Mouse (Mus musculus): Measurements from ENCODE around the gene Pabpn1l.

The Pabpn1l gene

DNA sequence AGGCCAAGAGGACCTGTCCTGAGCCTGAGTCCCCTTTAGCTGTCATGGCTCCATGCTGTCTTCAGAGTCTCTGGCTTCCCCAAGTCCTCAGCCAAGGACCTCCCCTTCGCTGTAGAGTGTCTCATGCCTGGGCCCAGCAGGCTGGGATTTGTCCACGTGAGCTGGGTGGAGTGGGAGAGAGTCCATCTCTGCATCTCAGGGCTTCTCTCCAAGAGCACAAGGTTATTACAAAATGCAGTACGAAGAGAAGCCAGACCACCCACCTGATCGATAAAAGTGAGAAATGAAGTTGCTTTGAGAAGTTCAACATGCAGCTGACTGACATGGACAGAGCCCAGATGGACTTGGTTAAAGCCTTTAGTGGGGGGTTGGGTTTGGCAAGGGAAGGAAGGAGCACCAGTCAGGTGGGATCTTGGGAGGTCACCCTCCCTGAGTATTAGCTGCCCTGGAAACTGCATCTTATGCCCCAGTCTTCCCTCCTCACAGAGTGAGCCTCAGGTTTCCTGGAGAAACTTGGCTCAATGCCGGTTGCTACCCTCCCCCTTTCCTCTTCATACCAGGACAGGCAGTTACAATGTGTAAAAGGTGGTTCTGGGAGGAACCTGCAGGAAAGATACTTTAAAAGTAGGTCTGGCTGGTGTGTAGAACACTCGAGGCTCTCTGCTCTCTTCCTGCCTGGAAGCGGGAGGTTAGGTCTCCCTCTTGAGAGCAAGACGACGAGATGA, 6.2 kb downstream of the Pabpn1l start:
- DNase-seq, result no peak

DNA sequence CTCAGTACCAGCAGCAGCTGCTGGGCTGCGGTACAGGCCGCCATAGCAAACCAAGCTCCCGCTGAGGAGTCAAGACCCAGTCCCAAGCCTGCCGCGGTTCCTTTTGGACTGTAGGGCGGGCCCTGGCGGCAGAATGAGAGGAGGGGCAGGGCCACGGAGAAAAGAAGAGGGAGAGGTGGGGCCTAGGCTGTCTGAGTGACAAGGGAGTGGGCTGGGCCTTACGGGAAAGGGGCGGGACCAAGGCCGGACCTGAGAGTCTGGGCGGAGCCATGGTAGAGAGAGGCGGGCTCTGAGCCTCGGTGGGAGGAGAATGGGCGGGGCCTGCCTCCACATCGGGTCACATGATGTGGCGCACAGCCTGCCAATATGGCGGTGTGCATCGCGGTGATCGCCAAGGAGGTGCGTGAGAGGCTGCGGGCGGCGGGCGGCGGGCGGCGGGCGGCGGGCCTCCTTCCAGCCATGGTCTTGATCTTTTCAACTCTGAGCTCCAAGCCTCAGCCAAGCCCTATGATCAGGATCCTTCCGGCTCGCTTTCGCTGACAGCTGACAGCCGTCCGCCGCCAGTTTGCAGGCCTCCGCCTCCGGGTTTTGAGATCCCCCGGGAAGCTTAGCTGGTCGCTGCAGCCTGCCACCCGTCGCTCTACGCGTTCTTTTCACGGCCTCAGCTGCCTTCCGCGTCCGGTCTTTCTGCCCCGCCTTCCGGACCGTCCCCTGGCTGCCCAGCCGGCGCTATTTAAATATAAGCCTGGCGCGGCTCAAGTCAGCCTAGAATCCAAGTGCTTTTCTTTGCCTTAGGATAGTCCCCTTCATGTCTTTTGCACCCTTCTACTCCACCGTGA, 11.0 kb downstream of the Pabpn1l start, which contains the start of the genes Galns and Trappc2l:
Galns (minus strand) TSS at position 169 of the 839 bp plus-strand sequence.
Trappc2l (plus strand) TSS at position 346 of the 839 bp plus-strand sequence.
- peak; percentile 97 for DNase-seq

DNA sequence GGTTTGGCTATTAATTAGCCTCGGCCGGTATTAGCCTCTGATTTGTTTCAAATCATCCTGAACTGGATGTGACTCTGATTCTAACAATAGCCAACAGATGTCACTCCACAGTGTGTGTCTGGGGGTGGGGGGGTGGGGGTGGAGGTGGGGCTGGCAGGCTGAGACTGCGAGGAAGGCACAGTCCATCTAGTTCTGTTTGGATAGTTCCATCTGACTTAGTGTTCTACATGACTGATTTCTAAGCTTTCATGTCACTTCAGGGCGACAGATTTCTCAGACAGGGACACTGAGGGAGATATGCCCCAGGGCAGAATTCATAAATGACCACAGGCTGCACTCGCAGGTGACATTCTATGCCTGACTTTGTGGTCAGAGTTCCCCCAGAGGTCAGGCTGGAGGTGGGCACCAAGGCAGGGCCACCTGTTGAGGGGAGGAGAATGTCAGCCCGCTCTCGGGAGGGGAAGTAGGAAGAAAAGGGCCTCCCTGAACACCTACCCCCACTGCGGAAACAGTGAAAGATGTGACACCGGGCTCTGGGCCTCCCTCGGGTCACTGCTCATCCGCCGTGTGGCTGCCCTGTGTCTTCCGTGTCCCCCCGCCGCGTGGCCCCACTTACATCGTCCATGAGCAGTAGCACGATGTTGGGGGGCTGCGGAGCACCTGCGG, 11.8 kb downstream of the Pabpn1l start:
- DNase-seq, result peak; percentile 35

DNA sequence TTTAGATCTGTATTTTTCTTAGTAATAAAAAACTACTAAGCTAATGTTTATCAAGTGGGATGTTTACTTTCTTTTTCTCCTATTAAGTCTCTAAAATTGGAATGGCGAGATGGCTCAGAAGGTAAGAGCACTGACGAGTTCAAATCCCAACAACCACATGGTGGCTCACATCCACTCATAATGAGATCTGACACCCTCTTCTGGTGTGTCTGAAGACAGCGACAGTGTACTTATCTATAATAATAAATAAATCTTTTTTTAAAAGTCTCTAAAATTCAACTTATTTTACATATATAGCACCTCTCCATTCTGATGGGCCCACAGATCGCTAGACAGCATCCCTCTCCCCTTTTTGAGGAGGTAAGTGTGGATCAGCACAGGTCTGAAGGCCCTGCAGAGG, 12.3 kb downstream of the Pabpn1l start:
- no peak for DNase-seq

DNA sequence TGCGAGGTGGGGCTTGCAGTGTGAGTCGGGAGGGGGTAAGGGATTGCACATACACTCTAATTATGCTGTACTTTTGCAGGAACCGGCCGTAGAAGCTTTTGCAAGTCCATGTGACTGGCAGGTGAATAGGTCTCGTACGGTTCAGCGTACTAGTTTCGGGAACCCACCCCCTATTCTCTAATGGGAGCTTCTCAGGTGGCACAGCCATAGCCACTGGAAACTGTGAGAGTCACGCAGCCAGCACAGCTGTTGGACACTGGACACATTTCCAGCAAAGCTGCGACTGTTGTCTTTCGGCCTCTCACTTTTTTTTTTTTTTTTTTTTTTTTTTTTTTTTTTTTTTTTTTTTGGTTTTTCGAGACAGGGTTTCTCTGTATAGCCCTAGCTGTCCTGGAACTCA, 15.7 kb downstream of the Pabpn1l start:
- no peak for DNase-seq

DNA sequence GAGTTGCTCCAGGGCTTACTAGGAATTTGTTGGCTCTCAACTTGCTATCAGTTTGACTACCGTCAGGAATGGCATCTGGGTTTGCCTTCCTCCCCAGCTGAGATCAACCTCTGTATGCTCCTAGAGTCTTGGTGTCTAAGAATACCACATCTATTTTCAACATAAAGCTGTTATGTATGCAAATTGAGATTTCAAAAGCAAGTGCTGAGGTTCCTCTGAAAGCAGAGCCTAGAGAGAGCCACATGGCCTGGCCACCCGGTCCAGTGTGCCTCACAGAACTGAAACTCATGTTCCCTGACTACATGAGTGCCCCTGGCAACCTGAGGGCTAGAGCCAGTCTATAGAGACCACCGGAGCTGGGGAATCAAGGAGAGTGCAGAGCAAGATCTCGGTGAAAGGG, 17.2 kb downstream of the Pabpn1l start:
- no peak for DNase-seq

DNA sequence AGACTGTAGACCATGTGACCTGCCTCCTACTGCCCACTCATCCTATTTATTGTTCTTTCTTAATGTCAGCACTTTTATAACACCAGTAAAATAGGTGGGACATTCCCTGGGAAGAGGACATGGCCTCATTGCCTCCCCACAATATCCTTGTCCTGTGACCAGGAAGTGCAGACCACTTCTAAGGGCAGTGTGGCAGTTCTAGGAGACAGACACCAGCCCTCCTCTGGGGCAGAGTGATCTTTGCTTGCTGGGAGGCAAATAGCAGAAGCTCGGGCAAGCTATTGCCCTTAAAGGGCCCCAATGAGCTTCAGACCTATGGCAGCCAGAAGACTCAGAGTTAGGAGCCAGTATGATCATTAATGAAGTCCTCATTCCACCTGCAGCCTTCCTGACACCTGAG, 17.9 kb downstream of the Pabpn1l start:
- DNase-seq, result no peak

DNA sequence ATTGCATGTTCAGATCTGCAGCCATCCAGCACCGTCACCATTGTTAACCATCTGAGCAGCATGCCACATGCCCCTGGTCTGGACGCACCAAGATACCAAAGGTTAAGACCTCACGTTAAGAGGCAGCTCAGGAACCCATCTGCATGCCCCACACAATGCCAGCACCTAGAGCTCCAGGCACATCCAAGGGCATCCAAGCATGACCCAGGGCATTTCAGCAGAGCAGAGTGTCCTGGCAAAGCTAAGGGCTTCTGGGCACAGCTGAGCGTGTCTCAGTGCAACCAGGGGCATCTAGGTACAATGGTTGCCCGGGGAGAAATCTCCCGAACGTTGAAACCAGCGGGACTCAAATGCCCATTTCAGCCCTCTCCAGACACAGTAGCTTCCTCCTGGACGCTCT, 21.9 kb downstream of the Pabpn1l start:
- DNase-seq, result peak; percentile 64

DNA sequence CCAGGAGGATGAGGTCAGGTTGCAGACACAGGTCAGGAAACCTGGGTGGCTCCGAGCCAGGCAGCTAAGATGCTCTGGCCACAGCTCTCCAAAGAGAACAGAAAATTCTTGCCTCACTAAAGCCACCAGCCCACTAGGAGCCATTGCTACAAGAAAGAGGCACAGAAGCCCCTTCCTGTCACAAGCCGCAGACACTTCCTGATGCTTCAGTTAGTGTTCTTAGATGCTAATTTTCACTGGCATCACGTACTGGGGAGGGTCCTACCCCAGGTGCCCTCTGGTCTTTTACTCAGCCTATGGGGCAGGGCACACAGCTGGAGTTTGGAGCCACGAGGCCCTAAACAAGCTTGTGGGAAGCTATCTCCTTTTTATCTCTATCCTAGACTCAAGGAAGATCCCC, 26.5 kb downstream of the Pabpn1l start:
- DNase-seq, result no peak

DNA sequence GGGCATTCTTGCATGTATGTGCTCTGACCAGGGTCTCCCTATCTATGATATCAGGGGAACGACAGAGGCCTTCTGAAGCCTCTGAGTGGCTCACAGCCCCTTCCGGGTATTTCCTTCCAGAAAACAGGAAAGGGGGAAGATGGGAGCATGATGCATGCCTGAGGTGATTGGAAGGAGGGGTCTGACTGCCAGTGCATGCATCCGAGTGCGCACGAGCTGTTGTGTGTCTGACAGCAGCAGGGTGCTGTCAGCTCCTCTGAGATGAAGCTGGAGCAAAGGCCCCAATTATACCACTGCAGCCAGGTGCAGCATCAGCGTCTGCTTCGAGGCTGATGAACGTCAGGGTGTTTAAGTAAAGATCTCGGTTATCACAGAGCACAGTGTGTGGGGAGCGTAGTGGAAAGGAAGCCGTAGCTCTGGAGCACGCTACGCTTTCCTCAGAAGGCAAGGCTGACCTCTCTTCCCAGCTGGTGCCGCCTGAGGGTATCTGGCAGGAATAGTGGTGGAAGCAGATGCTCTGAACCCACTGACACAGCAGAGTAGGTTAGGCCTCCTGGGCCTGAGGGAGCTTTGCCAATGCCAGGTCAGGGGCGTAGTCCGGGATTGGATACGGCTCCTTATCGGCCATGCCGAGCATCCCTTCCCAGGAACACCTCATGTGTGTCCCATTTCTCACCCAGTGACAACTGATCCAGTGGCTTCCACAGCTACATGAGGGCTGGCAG, 28.6 kb downstream of the Pabpn1l start:
- DNase-seq, result no peak

DNA sequence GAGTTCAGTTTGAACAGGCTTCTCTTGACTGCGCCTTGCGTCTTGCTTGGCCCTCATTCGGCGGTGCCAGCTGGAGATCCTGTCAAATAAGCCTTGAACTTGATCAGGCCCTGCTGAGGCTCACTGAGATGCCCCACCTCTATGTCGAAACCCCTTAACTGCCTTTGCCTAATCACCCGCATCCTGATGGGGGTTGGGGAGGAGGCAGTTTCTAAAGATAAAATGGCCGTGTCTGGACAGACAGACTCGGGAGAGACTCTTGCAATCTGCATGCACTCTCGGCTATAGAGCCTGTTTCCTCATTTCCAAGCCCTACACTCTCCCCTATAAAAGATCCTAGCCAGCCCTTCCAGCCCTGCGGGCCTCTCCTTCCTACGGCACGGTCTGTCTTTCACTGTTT, 29.3 kb downstream of the Pabpn1l start:
- DNase-seq, result no peak

DNA sequence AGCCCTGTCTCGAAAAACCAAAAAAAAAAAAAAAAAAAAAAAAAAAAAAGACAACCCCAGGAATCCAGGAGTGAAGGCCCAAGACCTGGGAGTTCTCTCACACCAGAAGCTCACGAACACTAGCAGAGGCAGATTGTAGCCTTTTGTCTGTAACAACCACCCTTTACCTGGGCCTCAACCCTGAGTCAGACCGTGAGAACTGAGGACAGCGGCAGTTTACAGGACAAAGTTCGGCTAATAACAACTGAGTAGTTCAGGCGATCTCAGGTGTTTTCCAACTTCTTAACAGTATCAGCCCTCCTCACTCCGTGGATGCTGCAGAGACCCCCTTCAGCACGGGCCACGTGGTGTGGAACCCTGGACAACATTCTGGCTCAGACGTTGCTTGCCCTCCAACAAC, 35.8 kb downstream of the Pabpn1l start:
- no peak for DNase-seq

DNA sequence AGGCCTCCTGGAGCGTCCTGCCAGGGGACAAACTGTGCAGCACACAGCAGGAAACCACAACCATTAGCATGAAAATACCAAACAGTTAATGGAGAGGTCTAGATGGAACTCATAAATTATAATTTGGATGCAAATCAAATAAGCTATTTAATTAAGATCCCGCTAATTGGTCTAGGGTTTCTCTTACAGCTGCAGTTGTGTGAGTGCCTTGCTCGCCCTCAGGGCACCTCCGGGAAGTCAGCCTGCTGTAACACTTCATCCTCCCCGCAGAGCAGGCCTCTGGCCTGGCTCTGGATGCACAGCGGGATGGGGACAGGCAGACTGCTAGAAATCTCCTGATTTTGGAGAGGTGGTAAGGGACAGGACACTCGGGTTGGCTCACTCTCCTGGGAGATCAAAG, 36.4 kb downstream of the Pabpn1l start:
- DNase-seq, result peak; percentile 44

DNA sequence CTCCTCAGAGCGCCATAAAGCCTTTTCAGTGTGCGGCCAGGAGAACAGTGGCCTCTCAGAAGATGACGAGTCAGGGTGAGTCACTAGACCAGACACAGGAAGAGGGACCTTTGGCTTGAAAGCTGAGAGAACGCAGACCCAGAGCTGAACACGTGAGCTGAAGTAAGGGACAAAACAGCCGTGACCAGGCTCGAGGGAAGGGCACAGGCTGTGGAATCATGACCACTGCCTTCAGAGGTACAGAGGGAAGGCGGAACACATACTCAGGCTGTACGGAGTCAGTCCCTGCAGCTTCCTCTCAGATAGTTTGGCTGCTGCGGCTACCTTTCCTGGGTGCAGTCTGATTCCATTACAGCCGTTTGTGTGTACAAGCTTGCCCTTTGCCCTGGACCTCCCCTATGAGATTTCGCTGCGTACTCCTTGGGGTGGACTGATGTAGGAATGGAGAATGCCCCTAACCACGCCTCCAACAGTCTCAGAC, 37.1 kb downstream of the Pabpn1l start:
- no peak for DNase-seq

DNA sequence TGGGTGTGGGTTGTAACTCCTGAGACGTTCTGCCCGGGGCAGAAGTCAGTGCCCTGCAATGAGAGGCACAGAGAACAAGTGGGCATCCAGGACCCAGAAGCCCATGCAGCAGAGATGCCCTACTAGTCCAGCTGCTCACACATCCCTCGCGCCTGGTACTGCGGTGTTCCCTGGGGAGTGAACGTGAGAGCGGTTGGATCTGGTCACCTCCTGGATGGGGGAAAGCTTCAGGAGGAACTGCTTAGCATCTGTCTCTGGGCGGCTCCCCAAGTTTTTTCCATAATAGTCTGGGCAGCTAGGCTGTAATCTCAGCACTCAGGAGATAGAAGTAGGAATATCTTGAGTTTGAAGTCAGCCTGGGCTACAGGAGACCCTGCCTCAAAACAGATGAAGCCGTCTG, 37.6 kb downstream of the Pabpn1l start:
- DNase-seq, result no peak

DNA sequence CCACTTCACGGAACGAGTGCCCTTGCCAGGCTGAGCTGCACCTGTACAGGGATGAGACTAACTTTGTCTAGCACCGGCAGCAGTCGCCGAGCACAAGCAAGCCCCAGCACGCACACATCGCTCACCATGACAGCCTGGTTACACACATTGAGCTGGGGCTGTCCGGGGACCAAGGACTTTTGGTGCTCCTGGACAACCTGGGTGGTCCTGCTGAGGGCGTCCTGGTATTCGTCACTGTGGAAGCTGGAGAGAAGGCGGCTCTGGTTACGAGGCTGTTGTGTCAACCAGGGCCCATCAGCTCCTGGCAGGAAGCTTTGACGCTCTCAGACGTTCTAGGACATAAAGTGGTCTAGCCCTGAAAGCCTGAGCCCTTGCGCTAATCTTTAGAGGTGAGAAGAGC, 41.6 kb downstream of the Pabpn1l start:
- no peak for DNase-seq

DNA sequence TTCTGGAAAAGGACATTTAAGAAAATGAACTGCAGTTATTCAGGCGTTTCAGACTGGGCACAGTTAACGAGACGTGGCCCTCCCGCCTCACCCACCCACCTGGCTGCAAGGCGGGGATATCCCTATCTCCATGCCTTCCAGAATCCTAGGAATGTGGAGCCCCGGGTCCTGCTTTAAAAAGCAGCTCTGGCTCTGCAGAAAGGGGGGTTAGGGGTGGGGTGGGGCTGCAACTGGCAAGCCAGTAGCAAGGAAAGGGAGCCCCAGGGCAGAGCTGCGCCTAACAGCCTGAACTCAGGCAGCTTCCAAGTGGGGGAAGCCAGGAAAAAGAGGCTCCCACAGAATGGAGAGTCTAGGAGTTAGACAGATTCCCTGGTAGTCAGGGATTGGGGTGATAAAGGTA, 43.3 kb downstream of the Pabpn1l start:
- no peak for DNase-seq

DNA sequence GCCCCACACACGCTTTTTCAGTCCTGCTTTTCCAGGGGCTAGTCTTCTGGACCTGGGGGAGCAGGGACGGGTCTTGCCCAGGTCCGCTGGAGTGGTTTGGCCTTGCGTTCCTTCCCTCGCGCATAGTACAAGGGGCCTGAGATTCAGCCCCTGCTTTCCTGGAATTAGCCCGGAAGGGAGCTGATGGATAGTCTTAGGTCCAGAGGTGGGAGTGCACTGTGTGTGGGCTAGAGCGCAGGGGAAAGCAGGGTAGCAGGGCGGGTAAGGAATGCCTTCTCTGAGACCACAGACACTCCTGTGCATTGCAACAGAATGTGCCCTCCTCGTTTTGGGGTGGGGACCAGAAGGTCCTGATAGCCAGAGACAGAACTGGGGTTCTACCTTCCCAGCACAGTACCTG, 45.4 kb downstream of the Pabpn1l start:
- DNase-seq, result no peak

DNA sequence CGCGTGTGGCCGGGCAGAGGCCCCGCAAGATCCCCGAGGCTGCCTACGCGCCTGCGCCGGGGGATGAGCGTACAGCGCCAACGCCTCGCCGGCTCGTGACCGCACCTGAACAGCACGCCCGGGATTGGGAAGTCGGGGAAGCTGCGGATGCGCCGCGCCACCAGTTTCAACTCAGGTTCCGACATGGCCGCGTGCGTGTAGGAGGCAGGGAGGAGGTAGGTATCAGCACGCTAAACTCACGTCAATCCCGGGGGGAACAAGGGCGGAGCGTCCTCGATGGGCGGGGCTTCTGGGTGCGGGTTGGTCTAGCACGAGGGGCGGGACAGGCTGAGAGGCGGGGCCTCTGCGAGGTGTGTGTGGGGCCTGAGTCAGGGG, 45.9 kb downstream of the Pabpn1l start, which contains the start of gene Aprt:
Aprt (minus strand) TSS at position 262 of the 375 bp plus-strand sequence.
- DNase-seq, result peak; percentile 96

DNA sequence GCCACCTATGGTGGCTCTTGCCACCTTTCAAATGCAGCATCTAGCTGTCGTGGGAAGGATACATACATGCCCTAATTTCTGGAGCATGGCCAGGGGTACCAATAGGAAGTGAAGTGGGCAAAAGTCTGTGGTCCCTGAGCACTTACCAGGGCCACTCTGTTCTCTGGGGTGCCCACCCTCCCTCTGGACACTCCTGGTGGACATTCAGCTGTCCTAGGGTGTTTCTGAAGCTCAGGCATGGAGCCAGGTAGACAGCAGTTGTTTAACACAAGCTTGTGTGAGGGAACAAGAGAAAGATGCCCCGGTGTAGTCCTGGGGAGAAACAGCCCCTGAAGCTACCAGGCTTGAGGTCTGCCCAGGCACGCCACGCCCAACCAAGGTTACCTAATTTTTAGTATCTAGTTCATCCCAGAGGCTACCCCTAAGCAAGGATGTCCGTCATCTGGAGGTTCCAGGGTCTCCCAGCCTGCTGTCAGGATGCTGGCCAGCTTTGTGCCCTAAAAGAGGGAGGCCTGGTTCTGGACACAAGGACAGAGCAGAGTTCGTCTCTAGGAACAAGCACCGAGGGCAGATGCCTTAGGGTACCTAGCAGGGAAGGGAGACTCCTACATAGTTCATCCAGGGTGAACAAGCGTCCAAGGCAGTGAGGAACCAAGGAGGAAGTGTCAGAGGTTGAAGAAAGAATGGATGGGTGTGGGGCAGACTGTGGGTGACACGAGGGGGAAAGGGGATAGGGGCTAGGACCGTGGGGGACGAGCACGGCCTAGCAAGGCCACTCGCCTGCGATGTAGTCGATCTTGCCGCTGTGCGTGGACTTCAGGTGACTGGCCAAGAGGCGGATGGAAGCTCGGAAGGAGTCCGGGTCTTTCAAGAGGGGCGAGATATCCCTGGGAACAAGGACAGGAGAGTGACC, 46.5 kb downstream of the Pabpn1l start:
- no peak for DNase-seq

DNA sequence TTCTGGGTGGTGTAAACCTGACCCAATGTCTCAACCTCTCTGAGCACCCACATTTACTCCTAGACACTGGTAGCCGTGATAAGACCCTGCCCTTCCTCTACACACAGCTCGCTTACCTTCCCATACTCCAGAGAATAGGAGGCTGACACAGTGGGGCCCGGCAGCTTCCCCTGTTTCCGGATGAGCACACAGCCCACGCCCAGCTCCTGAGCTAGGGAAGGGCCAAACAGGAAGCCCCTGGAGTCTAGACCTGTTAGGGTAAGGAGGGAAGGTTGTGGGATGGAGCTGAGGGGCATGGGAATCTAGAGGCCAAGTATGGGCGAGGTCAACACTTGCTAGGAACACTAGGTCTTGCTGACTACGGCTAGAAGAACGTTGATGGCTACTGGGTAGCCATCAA, 47.3 kb downstream of the Pabpn1l start:
- no peak for DNase-seq
